Mouse (Mus musculus): ENCODE data around the gene Nrsn2. TPM values are rescaled to one million over a fixed set of nuclear protein-coding genes. Genes with fewer than 3 reads are reported as not detected.

The Nrsn2 gene
- total RNA-seq, 1 experiment from 2014 or later = not detected

- ATAC-seq (replicated peaks; ENCODE audit: insufficient number of reproducible peaks, low FRiP score, low TSS enrichment, poor library complexity, severe bottlenecking) = no peak
These were observed 29.5 kb downstream of the Nrsn2 start for GRCm38 (mm10) chr2:152346776-152347465.

- no peak for ATAC-seq (replicated peaks; ENCODE audit: insufficient number of reproducible peaks, low FRiP score, low TSS enrichment, poor library complexity, severe bottlenecking)
These were observed 31.0 kb downstream of the Nrsn2 start for GRCm38 (mm10) chr2:152345393-152345792.

GRCm38 (mm10) chr2:152344909-152345308, 31.5 kb downstream of the Nrsn2 start:
- ATAC-seq (replicated peaks; ENCODE audit: insufficient number of reproducible peaks, low FRiP score, low TSS enrichment, poor library complexity, severe bottlenecking) = no peak

GRCm38 (mm10) chr2:152344361-152344760, 32.1 kb downstream of the Nrsn2 start:
- no peak for ATAC-seq (replicated peaks; ENCODE audit: insufficient number of reproducible peaks, low FRiP score, low TSS enrichment, poor library complexity, severe bottlenecking)

GRCm38 (mm10) chr2:152343329-152344213, 32.9 kb downstream of the Nrsn2 start, which contains the start of gene Trib3:
Trib3 (minus strand) TSS chr2:152344032.
- peak; percentile 77 for ATAC-seq (replicated peaks; ENCODE audit: insufficient number of reproducible peaks, low FRiP score, low TSS enrichment, poor library complexity, severe bottlenecking)

GRCm38 (mm10) chr2:152339631-152340179, 36.7 kb downstream of the Nrsn2 start:
- no peak for ATAC-seq (replicated peaks; ENCODE audit: insufficient number of reproducible peaks, low FRiP score, low TSS enrichment, poor library complexity, severe bottlenecking)

GRCm38 (mm10) chr2:152338319-152338718, 38.1 kb downstream of the Nrsn2 start:
- ATAC-seq (replicated peaks; ENCODE audit: insufficient number of reproducible peaks, low FRiP score, low TSS enrichment, poor library complexity, severe bottlenecking) = no peak

- no peak for ATAC-seq (replicated peaks; ENCODE audit: insufficient number of reproducible peaks, low FRiP score, low TSS enrichment, poor library complexity, severe bottlenecking)
These were observed 38.7 kb downstream of the Nrsn2 start for GRCm38 (mm10) chr2:152337591-152338212.

GRCm38 (mm10) chr2:152336856-152337255, 39.6 kb downstream of the Nrsn2 start:
- ATAC-seq (replicated peaks; ENCODE audit: insufficient number of reproducible peaks, low FRiP score, low TSS enrichment, poor library complexity, severe bottlenecking) = no peak

- no peak for ATAC-seq (replicated peaks; ENCODE audit: insufficient number of reproducible peaks, low FRiP score, low TSS enrichment, poor library complexity, severe bottlenecking)
These were observed 41.1 kb downstream of the Nrsn2 start for GRCm38 (mm10) chr2:152335289-152335820.

- no peak for ATAC-seq (replicated peaks; ENCODE audit: insufficient number of reproducible peaks, low FRiP score, low TSS enrichment, poor library complexity, severe bottlenecking)
These were observed 43.0 kb downstream of the Nrsn2 start for GRCm38 (mm10) chr2:152333345-152334006.

GRCm38 (mm10) chr2:152332101-152332825, 44.2 kb downstream of the Nrsn2 start, which contains the start of gene Rbck1:
Rbck1 (minus strand) TSS chr2:152332653.
- ATAC-seq (replicated peaks; ENCODE audit: insufficient number of reproducible peaks, low FRiP score, low TSS enrichment, poor library complexity, severe bottlenecking) = peak; percentile 86

- ATAC-seq (replicated peaks; ENCODE audit: insufficient number of reproducible peaks, low FRiP score, low TSS enrichment, poor library complexity, severe bottlenecking) = no peak
These were observed 45.5 kb downstream of the Nrsn2 start for GRCm38 (mm10) chr2:152330858-152331423.

- ATAC-seq (replicated peaks; ENCODE audit: insufficient number of reproducible peaks, low FRiP score, low TSS enrichment, poor library complexity, severe bottlenecking) = no peak
These were observed 48.5 kb downstream of the Nrsn2 start for GRCm38 (mm10) chr2:152327980-152328379.

GRCm38 (mm10) chr2:152326654-152327053, 49.8 kb downstream of the Nrsn2 start:
- no peak for ATAC-seq (replicated peaks; ENCODE audit: insufficient number of reproducible peaks, low FRiP score, low TSS enrichment, poor library complexity, severe bottlenecking)

GRCm38 (mm10) chr2:152326157-152326556, 50.3 kb downstream of the Nrsn2 start:
- ATAC-seq (replicated peaks; ENCODE audit: insufficient number of reproducible peaks, low FRiP score, low TSS enrichment, poor library complexity, severe bottlenecking) = no peak

GRCm38 (mm10) chr2:152324842-152325241, 51.6 kb downstream of the Nrsn2 start:
- no peak for ATAC-seq (replicated peaks; ENCODE audit: insufficient number of reproducible peaks, low FRiP score, low TSS enrichment, poor library complexity, severe bottlenecking)
